Mouse (Mus musculus) cerebellum, postnatal 4 days (tissue): ENCODE measurements around the gene Taf6l.
A peak's percentile ranks its signal among the peaks of the same experiment; 100 is the strongest.
"Not testable (repeated sequence)": the region's sequence is repeated elsewhere in the genome, so short reads cannot be mapped to it uniquely, and the experiment has no call there.

ENCODE experiments used
- DNase-seq, 2 experiments: peaks; one replicate each; pipeline ENCODE4 v3.0.0; 2022; ENCODE audit warnings: low spot score in 2 of 2, mixed read lengths in 1 of 2

Taf6l gene

GRCm38 (mm10) chr19:8738911-8739310 is 47.3 kb downstream of the Taf6l start:
- no peak for DNase-seq

GRCm38 (mm10) chr19:8736160-8736467 is 50.1 kb downstream of the Taf6l start:
- DNase-seq = no peak

- peak; percentile 86 to 96 for DNase-seq
Measured at GRCm38 (mm10) chr19:8735389-8736159, 50.6 kb downstream of the Taf6l start, which contains the start of gene Wdr74. Gene Wdr74, plus strand, starts transcription at chr19:8735827.

- DNase-seq = no peak
Measured at GRCm38 (mm10) chr19:8734334-8734733, 51.9 kb downstream of the Taf6l start.

- not testable (repeated sequence) for DNase-seq
Measured at GRCm38 (mm10) chr19:8728335-8729099, 57.7 kb downstream of the Taf6l start.

- DNase-seq = no peak
Measured at GRCm38 (mm10) chr19:8727495-8728114, 58.6 kb downstream of the Taf6l start.

GRCm38 (mm10) chr19:8726609-8727390 is 59.4 kb downstream of the Taf6l start:
- DNase-seq = no peak

GRCm38 (mm10) chr19:8725081-8725613 is 61.1 kb downstream of the Taf6l start:
- DNase-seq = no peak
